Comparison of ENCODE assay signal across 19 mouse cellular contexts in genomic region chr14:16510574-16510973, GRCm38 (mm10).
A peak's percentile ranks its signal among the peaks of the same experiment; 100 is the strongest.
DNase-seq lines count a peak whose midpoint lies in the region; ATAC-seq and TF ChIP-seq lines count a peak whose summit lies in the region.
"Had no signal": no experiment of that assay in that cellular context is flagged by ENCODE, and none has a peak within 500 bp of the region (broad histone marks: within the 10 kb centered on the region; RNA-seq: fewer than 3 reads in every experiment).

No protein-coding gene starts in this region.

- WGBS in limb, embryonic 13.5 days = 32% methylated on average over 4 of the region's 4 CpGs
- 82% methylated on average over 4 of the region's 4 CpGs for WGBS in limb, embryonic 10.5 days

- no peak for TF ChIP-seq CTCF in gastrocnemius, adult 2 months (IDR thresholded peaks at IDR 0.05)

- no peak overlapping the region for H3K9ac ChIP-seq in limb, embryonic 13.5 days
- H3K9ac ChIP-seq: forebrain, postnatal 0 days; hindbrain, embryonic 13.5 days; liver, embryonic 12.5 days; lung, embryonic 15.5 days; neural tube, embryonic 12.5 days; stomach, embryonic 15.5 days had no signal

- H3K27me3 ChIP-seq in limb, embryonic 13.5 days = no peaks in the 10 kb centered on the region
- no peaks in the 10 kb centered on the region for H3K27me3 ChIP-seq in limb, embryonic 10.5 days (ENCODE audit: low read depth, poor library complexity, severe bottlenecking)
- H3K27me3 ChIP-seq: hindbrain, embryonic 13.5 days; liver, embryonic 12.5 days; lung, embryonic 15.5 days; megakaryocyte, embryonic 14.5 days; neural tube, embryonic 12.5 days; stomach, embryonic 15.5 days had no signal

- no peak overlapping the region for H3K4me3 ChIP-seq in gastrocnemius, adult 2 months
- H3K4me3 ChIP-seq in limb, embryonic 13.5 days = no peak overlapping the region
- H3K4me3 ChIP-seq in limb, embryonic 10.5 days = no peak overlapping the region
- H3K4me3 ChIP-seq: hindbrain, embryonic 13.5 days; liver, embryonic 12.5 days; lung, embryonic 15.5 days; megakaryocyte, embryonic 14.5 days; neural tube, embryonic 12.5 days; stomach, embryonic 15.5 days had no signal

- peak overlapping the region; percentile 67 for H3K27ac ChIP-seq in gastrocnemius, adult 2 months
- no peak overlapping the region; the same call in 1 of the 2 replicates for H3K27ac ChIP-seq in limb, embryonic 13.5 days
- no peak overlapping the region for H3K27ac ChIP-seq in limb, embryonic 10.5 days
- H3K27ac ChIP-seq: hindbrain, embryonic 13.5 days; liver, embryonic 12.5 days; lung, embryonic 15.5 days; neural tube, embryonic 12.5 days; stomach, embryonic 15.5 days had no signal

- DNase-seq in gastrocnemius, adult 2 months = peak; percentile 36
- no peak for DNase-seq in gastrocnemius, postnatal 36 days
- no peak for DNase-seq in limb, embryonic 10.5 days (ENCODE audit: low spot score)
- DNase-seq in brain, adult 2 months (ENCODE audit: low read depth, low spot score) = peak; percentile 45
- peak; percentile 18 for DNase-seq in skeletal muscle tissue, adult 2 months (ENCODE audit: low read depth, low spot score)
- DNase-seq: adrenal gland, adult 2 months; forebrain, postnatal 0 days; gastrocnemius, postnatal 10 days; heart, postnatal 14 days had no signal

- peaks cover 15% of the 10 kb centered on the region for H3K4me1 ChIP-seq in limb, embryonic 13.5 days
- no peaks in the 10 kb centered on the region for H3K4me1 ChIP-seq in limb, embryonic 10.5 days
- H3K4me1 ChIP-seq: hindbrain, embryonic 13.5 days; liver, embryonic 12.5 days; lung, embryonic 15.5 days; megakaryocyte, embryonic 14.5 days; neural tube, embryonic 12.5 days; stomach, embryonic 15.5 days had no signal

- no peak overlapping the region for H3K4me2 ChIP-seq in limb, embryonic 13.5 days (replicated peaks)
- H3K4me2 ChIP-seq: hindbrain, embryonic 13.5 days; liver, embryonic 12.5 days; lung, embryonic 15.5 days; neural tube, embryonic 12.5 days; stomach, embryonic 15.5 days had no signal

- H3K9me3 ChIP-seq in limb, embryonic 13.5 days = no peaks in the 10 kb centered on the region
- H3K9me3 ChIP-seq in limb, embryonic 10.5 days (replicated peaks) = no peaks in the 10 kb centered on the region
- H3K9me3 ChIP-seq: G1E; hindbrain, embryonic 13.5 days; liver, embryonic 12.5 days; lung, embryonic 15.5 days; neural tube, embryonic 12.5 days; stomach, embryonic 15.5 days had no signal

- intact Hi-C loops in gastrocnemius, adult 2 months (cut with DNase I) = loop anchor here (5.0 kb wide), 1 partner anchor 68 kb away; no protein-coding TSS in a partner anchor
- intact Hi-C loops in gastrocnemius, postnatal 36 days (cut with DNase I) = no loop called here

- H3K36me3 ChIP-seq in limb, embryonic 13.5 days = peaks cover 10% of the 10 kb centered on the region
- peaks cover 12% of the 10 kb centered on the region for H3K36me3 ChIP-seq in limb, embryonic 10.5 days
- H3K36me3 ChIP-seq: G1E had no signal

- ATAC-seq in limb, embryonic 13.5 days (ENCODE audit: low FRiP score, low read depth) = peak; percentile 44; the same call in 1 of the 2 replicates
- no peak for ATAC-seq in inflammation-experienced regulatory T-cells, adult 6 months
- ATAC-seq: forebrain, postnatal 0 days; intestine, postnatal 0 days; liver, embryonic 12.5 days had no signal

Comparison
In these comparisons a context has a peak if more than half of its experiments do, and no peak if none do; other contexts are left out.
1. DNase-seq: peak in gastrocnemius, adult 2 months (single experiment), brain, adult 2 months (single experiment) and skeletal muscle tissue, adult 2 months (single experiment); none in gastrocnemius, postnatal 36 days (0 of 2) and limb, embryonic 10.5 days (single experiment).